Mouse (Mus musculus): ENCODE data around the gene Zcchc10.

Zcchc10 gene

GRCm38 (mm10) chr11:53378918-53379317, 54.4 kb downstream of the Zcchc10 start:
- no peak for DNase-seq (ENCODE audit: extremely low read depth, low read depth, low spot score)
